Mouse (Mus musculus): ENCODE measurements around the gene Mier1. TPM values are rescaled to one million over a fixed set of nuclear protein-coding genes. Genes with fewer than 3 reads are reported as not detected.

Gene Mier1
- total and polyA plus RNA-seq, 3 experiments: 18.7 to 41.1 (median 22.3) TPM

DNA sequence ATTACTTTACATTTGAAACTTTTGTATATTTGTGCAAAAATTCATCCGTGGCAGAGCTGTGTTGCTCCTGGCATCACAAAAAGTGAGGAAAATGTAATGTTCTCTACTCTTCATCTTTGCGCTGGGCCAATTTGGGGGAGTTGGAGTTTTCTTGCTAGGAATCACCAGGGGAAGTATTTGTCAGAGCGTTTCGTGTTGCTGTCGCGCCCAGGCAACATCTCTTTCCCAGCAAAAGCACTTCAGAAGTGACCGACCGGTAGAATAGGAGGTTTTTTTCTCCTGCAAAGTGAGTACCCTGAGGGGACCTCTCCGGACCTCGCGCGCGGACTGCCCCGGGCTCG, 4.7 kb downstream of the Mier1 start:
- no peak for TF ChIP-seq MAZ (IDR thresholded peaks at IDR 0.05; ENCODE audit: low read depth, low read length)
- TF ChIP-seq MXI1 (IDR thresholded peaks at IDR 0.05; ENCODE audit: low read depth, low read length): 0 out of 2 replicates have a peak, but pooled peaks have one; percentile 15
- no peak for TF ChIP-seq RCOR1 (IDR thresholded peaks at IDR 0.05; ENCODE audit: low read depth, low read length)
- Histone ChIP-seq H3K4me1 (ENCODE audit: control insufficient read depth in 1 of 2, insufficient read depth in 2 of 2, low read length in 2 of 2) (peaks cover 9 to 16% of the 10 kb centered on the region in 2 experiments), H3K27me3 (ENCODE audit: control insufficient read depth in 1 of 2, insufficient read depth in 2 of 2, low read length in 2 of 2) (no peaks in the 10 kb centered on the region), H3K9ac (ENCODE audit: control insufficient read depth, low read depth, low read length, poor library complexity, severe bottlenecking) (peak overlapping the region; percentile 99), H3K9me3 (replicated peaks; ENCODE audit: insufficient read depth, low read length) (no peaks in the 10 kb centered on the region), H3K27ac (ENCODE audit: control insufficient read depth, low read depth, low read length) (peak overlapping the region; percentile 69), H3K36me3 (ENCODE audit: control insufficient read depth in 1 of 2, insufficient read depth in 2 of 2, low read length in 2 of 2) (peaks cover 0 to 34% of the 10 kb centered on the region in 2 experiments; a peak in 2 of 4 replicates), H3K79me2 (ENCODE audit: control insufficient read depth, insufficient read depth, low read length, poor library complexity) (peaks cover 29% of the 10 kb centered on the region), H3K4me3 (ENCODE audit: control insufficient read depth in 1 of 2, insufficient read depth in 1 of 2, low read depth in 2 of 2, low read length in 2 of 2) (peak overlapping the region; percentile 75 to 91)
- peak; percentile 60 for DNase-seq (ENCODE audit: low read depth, low spot score)

DNA sequence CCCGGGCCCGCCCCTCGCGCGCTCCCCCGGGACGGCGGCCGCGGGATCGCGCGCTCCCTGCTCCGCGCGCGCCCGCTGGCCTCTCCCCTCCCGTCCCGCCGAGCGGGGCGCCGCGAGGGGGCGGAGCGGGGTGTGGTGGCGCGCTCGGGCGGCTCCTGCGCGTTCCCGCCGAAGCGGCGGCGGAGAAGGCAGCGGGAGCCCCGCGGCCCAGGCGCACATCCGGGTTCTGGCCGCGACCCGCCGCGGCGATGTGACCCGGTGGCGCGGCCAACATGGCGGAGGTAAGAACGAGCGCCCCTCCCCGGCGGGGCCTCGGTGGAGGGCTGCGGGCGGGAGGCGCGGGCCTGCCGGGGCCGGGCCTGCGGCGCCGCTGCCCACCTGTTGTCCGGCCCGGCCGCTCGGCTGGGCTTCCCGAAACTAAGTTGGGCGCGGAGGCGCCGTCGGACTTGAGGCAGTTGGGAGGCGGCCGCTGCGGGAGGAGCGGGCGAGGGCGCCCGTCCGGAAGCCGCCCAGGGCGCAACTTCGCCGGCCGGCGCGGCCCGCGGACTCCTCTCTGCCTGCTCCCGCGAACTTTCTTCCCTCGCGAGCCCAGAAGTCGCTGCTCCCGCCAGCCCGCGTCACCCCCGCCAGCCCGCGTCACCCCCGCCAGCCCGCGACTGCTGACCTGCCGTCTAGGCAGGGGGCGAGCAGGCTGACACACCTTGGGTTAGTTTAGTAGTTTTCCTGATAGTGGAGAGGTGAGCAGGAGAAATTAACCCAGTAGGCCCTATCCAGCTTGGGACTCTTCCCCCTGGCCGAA, 5.2 kb downstream of the Mier1 start:
- DNase-seq (ENCODE audit: low read depth, low spot score): peak; percentile 75

DNA sequence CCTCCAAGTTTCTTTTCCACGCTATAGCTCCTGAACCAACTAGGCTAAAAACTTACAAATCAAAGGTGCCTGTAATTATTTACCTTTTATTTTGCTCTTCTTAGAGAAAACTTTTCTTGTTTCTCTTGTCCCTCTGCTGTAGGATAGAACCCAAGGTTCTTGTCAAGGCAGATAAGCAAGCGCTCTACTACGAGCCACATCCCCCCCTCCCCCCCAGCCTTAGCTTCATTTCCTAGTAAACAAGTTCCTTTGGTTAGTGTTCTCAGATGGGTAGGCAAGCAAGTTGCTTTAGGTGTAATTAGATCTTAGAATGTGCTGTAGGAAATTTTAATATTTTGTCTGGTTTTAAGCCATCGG, 5.8 kb downstream of the Mier1 start:
- peak overlapping the region; percentile 80 for H3K27ac ChIP-seq (ENCODE audit: control insufficient read depth, low read depth, low read length)
- H3K4me3 ChIP-seq (ENCODE audit: control insufficient read depth in 1 of 2, insufficient read depth in 1 of 2, low read depth in 2 of 2, low read length in 2 of 2): peak overlapping the region; percentile 75 to 77
- peaks cover 0 to 35% of the 10 kb centered on the region in 2 experiments; a peak in 2 of 4 replicates for H3K36me3 ChIP-seq (ENCODE audit: control insufficient read depth in 1 of 2, insufficient read depth in 2 of 2, low read length in 2 of 2)
- peak; percentile 81 for DNase-seq (ENCODE audit: low read depth, low spot score)
- no peaks in the 10 kb centered on the region for H3K9me3 ChIP-seq (replicated peaks; ENCODE audit: insufficient read depth, low read length)
- H3K9ac ChIP-seq (ENCODE audit: control insufficient read depth, low read depth, low read length, poor library complexity, severe bottlenecking): peak overlapping the region; percentile 99
- H3K79me2 ChIP-seq (ENCODE audit: control insufficient read depth, insufficient read depth, low read length, poor library complexity): peaks cover 29% of the 10 kb centered on the region
- H3K27me3 ChIP-seq (ENCODE audit: control insufficient read depth in 1 of 2, insufficient read depth in 2 of 2, low read length in 2 of 2): no peaks in the 10 kb centered on the region
- H3K4me1 ChIP-seq (ENCODE audit: control insufficient read depth in 1 of 2, insufficient read depth in 2 of 2, low read length in 2 of 2): peaks cover 14 to 16% of the 10 kb centered on the region in 2 experiments
- TF ChIP-seq USF2 (IDR thresholded peaks at IDR 0.05; ENCODE audit: borderline replicate concordance in 1 of 2, insufficient read depth in 1 of 2, low read depth in 1 of 2, low read length in 2 of 2) (no peak), MAZ (IDR thresholded peaks at IDR 0.05; ENCODE audit: low read depth, low read length) (no peak), ZKSCAN1 (IDR thresholded peaks at IDR 0.05; ENCODE audit: low read depth, low read length) (no peak), TAL1 (IDR thresholded peaks at IDR 0.05; ENCODE audit: low read length) (no peak), MXI1 (IDR thresholded peaks at IDR 0.05; ENCODE audit: low read depth, low read length) (no peak; the same call in 1 of the 2 replicates), MYB (IDR thresholded peaks at IDR 0.05; ENCODE audit: low read depth, low read length) (no peak), POLR2A (IDR thresholded peaks at IDR 0.05; ENCODE audit: control insufficient read depth in 1 of 2, insufficient read depth in 1 of 2, low read depth in 1 of 2, low read length in 2 of 2, poor library complexity in 1 of 2) (no peak), NELFE (IDR thresholded peaks at IDR 0.05; ENCODE audit: low read depth, low read length) (no peak), SIN3A (IDR thresholded peaks at IDR 0.05; ENCODE audit: low read length) (peak; percentile 69), TBP (IDR thresholded peaks at IDR 0.05; ENCODE audit: low read depth, low read length) (0 out of 2 replicates have a peak, but pooled peaks have one; percentile 18), MYC (IDR thresholded peaks at IDR 0.05; ENCODE audit: low read depth, low read length) (no peak), ETS1 (IDR thresholded peaks at IDR 0.05; ENCODE audit: low read depth, low read length) (no peak), USF1 (IDR thresholded peaks at IDR 0.05; ENCODE audit: low read depth, low read length) (no peak), POLR2AphosphoS2 (IDR thresholded peaks at IDR 0.05; ENCODE audit: low read length) (no peak; the same call in 1 of the 2 replicates), CTCF (IDR thresholded peaks at IDR 0.05 in 2 of 3, conservative IDR thresholded peaks at IDR 0.05 in 1 of 3; ENCODE audit: control insufficient read depth in 1 of 3, insufficient read depth in 1 of 3, low read depth in 2 of 3, low read length in 3 of 3, poor library complexity in 1 of 3, severe bottlenecking in 1 of 3) (no peak), E2F4 (IDR thresholded peaks at IDR 0.05; ENCODE audit: borderline replicate concordance, low read depth, low read length) (no peak), CHD2 (IDR thresholded peaks at IDR 0.05; ENCODE audit: low read length) (no peak), JUND (IDR thresholded peaks at IDR 0.05; ENCODE audit: low read depth, low read length) (no peak), TCF12 (IDR thresholded peaks at IDR 0.05; ENCODE audit: low read depth, low read length) (no peak)

More for the DNA sequence above, 5.2 kb downstream of the Mier1 start:
- no peak for TF ChIP-seq KAT2A (conservative IDR thresholded peaks at IDR 0.05; ENCODE audit: low read depth, low read length)
- TF ChIP-seq POLR2AphosphoS2 (IDR thresholded peaks at IDR 0.05; ENCODE audit: low read length): no peak; the same call in 1 of the 2 replicates
- peak; percentile 70 for TF ChIP-seq NELFE (IDR thresholded peaks at IDR 0.05; ENCODE audit: low read depth, low read length)
- TF ChIP-seq POLR2A (IDR thresholded peaks at IDR 0.05; ENCODE audit: control insufficient read depth in 1 of 2, insufficient read depth in 1 of 2, low read depth in 1 of 2, low read length in 2 of 2, poor library complexity in 1 of 2): peak; percentile 64 to 76; a peak in 3 of 4 replicates
- TF ChIP-seq ZKSCAN1 (IDR thresholded peaks at IDR 0.05; ENCODE audit: low read depth, low read length): no peak
- 0 out of 2 replicates have a peak, but pooled peaks have one; percentile 17 for TF ChIP-seq HCFC1 (IDR thresholded peaks at IDR 0.05; ENCODE audit: low read depth, low read length)
- TF ChIP-seq NRF1 (IDR thresholded peaks at IDR 0.05; ENCODE audit: insufficient read depth, low read depth, low read length, poor library complexity, severe bottlenecking): 0 out of 2 replicates have a peak, but pooled peaks have one; percentile 22
- TF ChIP-seq MAZ (IDR thresholded peaks at IDR 0.05; ENCODE audit: low read depth, low read length): peak; percentile 57; the same call in 1 of the 2 replicates
- no peak; the same call in 1 of the 2 replicates for TF ChIP-seq MXI1 (IDR thresholded peaks at IDR 0.05; ENCODE audit: low read depth, low read length)
- TF ChIP-seq RCOR1 (IDR thresholded peaks at IDR 0.05; ENCODE audit: low read depth, low read length): no peak
- peak; percentile 80 for TF ChIP-seq ZMIZ1 (IDR thresholded peaks at IDR 0.05; ENCODE audit: low read depth, low read length)
- TF ChIP-seq TCF12 (IDR thresholded peaks at IDR 0.05; ENCODE audit: low read depth, low read length): 0 out of 2 replicates have a peak, but pooled peaks have one; percentile 41
- Histone ChIP-seq H3K27me3 (ENCODE audit: control insufficient read depth in 1 of 2, insufficient read depth in 2 of 2, low read length in 2 of 2) (no peaks in the 10 kb centered on the region), H3K36me3 (ENCODE audit: control insufficient read depth in 1 of 2, insufficient read depth in 2 of 2, low read length in 2 of 2) (peaks cover 0 to 34% of the 10 kb centered on the region in 2 experiments; a peak in 2 of 4 replicates), H3K79me2 (ENCODE audit: control insufficient read depth, insufficient read depth, low read length, poor library complexity) (peaks cover 26% of the 10 kb centered on the region), H3K9me3 (replicated peaks; ENCODE audit: insufficient read depth, low read length) (no peaks in the 10 kb centered on the region), H3K27ac (ENCODE audit: control insufficient read depth, low read depth, low read length) (peak overlapping the region; percentile 80), H3K4me1 (ENCODE audit: control insufficient read depth in 1 of 2, insufficient read depth in 2 of 2, low read length in 2 of 2) (peaks cover 12 to 16% of the 10 kb centered on the region in 2 experiments), H3K9ac (ENCODE audit: control insufficient read depth, low read depth, low read length, poor library complexity, severe bottlenecking) (peak overlapping the region; percentile 99), H3K4me3 (ENCODE audit: control insufficient read depth in 1 of 2, insufficient read depth in 1 of 2, low read depth in 2 of 2, low read length in 2 of 2) (peak overlapping the region; percentile 75 to 91)

Data from MEL (cell line).